Mouse (Mus musculus) neural tube, embryonic 11.5 days (tissue): ENCODE results near the gene Mis12. TPM values are rescaled to one million over a fixed set of nuclear protein-coding genes. Genes with fewer than 3 reads are reported as not detected.

ENCODE experiments used
- ATAC-seq: fragments of 200-750 bp; cut with Nextera tagmentation; 2 replicates; pipeline ENCODE4 v1.8.0; 2017; ENCODE audit warnings: moderate number of reproducible peaks, mild to moderate bottlenecking, moderate TSS enrichment, moderate library complexity; ENCODE audit not compliant: insufficient read depth, low FRiP score, low TSS enrichment
- DNase-seq: peaks from one replicate; pipeline ENCODE4 v3.0.0-alpha.2; 2015; ENCODE audit warnings: low spot score
- H3K27ac ChIP-seq: fragments of 300-500 bp; sonication (generic); 2 replicates; pipeline ENCODE4 v1.5.1; 2014; ENCODE audit warnings: low read depth, mild to moderate bottlenecking, low read length
- H3K27me3 ChIP-seq: fragments of 300-500 bp; sonication (generic); 2 replicates; pipeline ENCODE4 v1.6.1; 2014; ENCODE audit warnings: mild to moderate bottlenecking, low read length, mixed read lengths; ENCODE audit not compliant: control insufficient read depth, insufficient read depth
- H3K36me3 ChIP-seq: fragments of 300-500 bp; sonication (generic); 2 replicates; pipeline ENCODE4 v1.6.1; 2014; ENCODE audit warnings: mild to moderate bottlenecking, low read length, moderate library complexity, mixed read lengths; ENCODE audit not compliant: control insufficient read depth, insufficient read depth
- H3K4me1 ChIP-seq: fragments of 300-500 bp; sonication (generic); 2 replicates; pipeline ENCODE4 v1.6.1; 2014; ENCODE audit warnings: low read length, mixed read lengths; ENCODE audit not compliant: control insufficient read depth, insufficient read depth
- H3K4me2 ChIP-seq: fragments of 300-500 bp; sonication (generic); 2 replicates; pipeline ENCODE4 v1.6.1; 2014; ENCODE audit warnings: low read depth, mild to moderate bottlenecking, moderate library complexity
- H3K4me3 ChIP-seq: fragments of 300-500 bp; sonication (generic); 2 replicates; pipeline ENCODE4 v1.5.1; 2014; ENCODE audit warnings: low read depth, low read length
- H3K9ac ChIP-seq: fragments of 300-500 bp; sonication (generic); 2 replicates; pipeline ENCODE4 v1.6.1; 2014; ENCODE audit warnings: mild to moderate bottlenecking, low read length
- H3K9me3 ChIP-seq: fragments of 300-500 bp; sonication (generic); 2 replicates; pipeline ENCODE4 v1.6.1; 2016; ENCODE audit warnings: low read length; ENCODE audit not compliant: control insufficient read depth
- WGBS: fragments of 180-500 bp; shearing (Covaris S2); extraction: QIAGEN DNeasy Blood & Tissue Kit; methylation state at CpG from one replicate; pipeline ENCODE4 v1.1.7; 2014; 5-methylcytosine and 5-hydroxymethylcytosine counted together
- polyA plus RNA-seq: library from polyadenylated mRNA; unstranded; fragments of >200 nt; fragmentation: Nextera tagmentation; extraction: Ambion mirVana; gene quantifications from 2 replicates; pipeline ENCODE4 v1.2.1, GENCODE M21; 2014

The Mis12 gene
- polyA plus RNA-seq, 1 experiment from 2014 or later: 51.8 TPM

DNA sequence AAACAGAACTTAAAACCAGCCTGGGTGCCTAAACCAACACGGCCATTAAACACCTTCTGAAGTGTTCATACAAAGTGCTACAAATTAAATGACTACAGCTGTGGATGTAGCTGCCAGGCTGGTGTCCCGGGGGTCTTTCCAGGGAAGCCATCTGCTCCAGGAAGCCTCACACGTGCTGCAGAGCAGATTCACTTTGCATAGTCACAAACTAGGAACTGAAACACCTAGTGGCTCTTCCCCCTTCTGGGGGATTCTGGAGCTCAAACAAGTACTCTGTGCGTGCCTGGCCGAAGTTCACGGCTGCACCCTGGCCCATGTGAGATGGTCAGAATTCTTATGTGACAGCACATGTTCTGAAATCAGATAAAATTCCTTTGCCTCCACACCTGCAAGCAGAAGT lies 39.2 kb upstream of the Mis12 start:
- no peaks in the 10 kb centered on the region for H3K27me3 ChIP-seq
- H3K36me3 ChIP-seq: peaks cover 24% of the 10 kb centered on the region
- 94% methylated on average over 6 of the region's 6 CpGs for WGBS
- H3K4me1 ChIP-seq: peaks cover 4% of the 10 kb centered on the region; the same call in 1 of the 2 replicates
- H3K9me3 ChIP-seq: no peaks in the 10 kb centered on the region
- no peak overlapping the region for H3K27ac ChIP-seq
- DNase-seq (no peak), ATAC-seq (no peak)
- no peak overlapping the region for H3K4me2 ChIP-seq
- no peak overlapping the region for H3K4me3 ChIP-seq
- H3K9ac ChIP-seq: no peak overlapping the region

DNA sequence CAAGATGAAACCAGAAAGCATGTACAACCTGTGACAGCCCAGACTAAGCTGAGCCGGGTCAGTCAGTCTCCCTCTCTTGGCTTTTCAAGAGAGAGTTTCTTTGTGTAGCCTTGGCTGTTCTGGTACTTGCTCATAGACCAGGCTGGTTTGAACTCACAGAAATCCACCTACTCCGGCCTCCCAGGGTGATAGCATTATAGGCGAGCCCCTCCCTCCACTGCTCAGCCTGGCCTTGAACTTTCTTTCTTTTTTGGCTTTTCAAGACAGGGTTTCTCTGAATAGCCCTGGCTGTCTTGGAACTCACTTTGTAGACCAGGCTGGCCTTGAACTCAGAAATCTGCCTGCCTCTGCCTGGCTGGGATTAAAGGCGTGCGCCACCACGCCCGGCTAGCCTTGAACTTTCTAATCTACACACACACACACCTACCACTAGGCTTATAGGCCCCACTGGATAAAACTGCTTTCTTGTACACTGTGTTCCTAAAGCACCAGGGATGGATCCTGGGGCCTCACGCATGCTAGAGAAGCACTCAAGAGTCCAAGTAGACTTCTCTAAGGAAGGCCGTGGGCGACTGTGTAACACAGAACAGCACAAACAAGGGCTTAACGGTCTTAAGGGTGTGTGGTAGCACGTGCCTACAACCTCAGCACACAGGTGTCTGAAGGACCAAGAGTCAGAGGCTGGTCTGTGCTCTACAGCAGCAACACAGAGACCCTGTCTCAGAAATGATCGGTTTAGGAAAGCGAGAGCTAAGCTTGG lies 38.5 kb upstream of the Mis12 start:
- ATAC-seq (no peak), DNase-seq (no peak)
- Histone ChIP-seq H3K4me3 (no peak overlapping the region), H3K27me3 (no peaks in the 10 kb centered on the region), H3K4me2 (no peak overlapping the region), H3K9ac (no peak overlapping the region), H3K36me3 (peaks cover 24% of the 10 kb centered on the region), H3K27ac (no peak overlapping the region), H3K4me1 (peaks cover 4% of the 10 kb centered on the region; the same call in 1 of the 2 replicates), H3K9me3 (no peaks in the 10 kb centered on the region)
- 93% methylated on average over 14 of the region's 14 CpGs for WGBS

DNA sequence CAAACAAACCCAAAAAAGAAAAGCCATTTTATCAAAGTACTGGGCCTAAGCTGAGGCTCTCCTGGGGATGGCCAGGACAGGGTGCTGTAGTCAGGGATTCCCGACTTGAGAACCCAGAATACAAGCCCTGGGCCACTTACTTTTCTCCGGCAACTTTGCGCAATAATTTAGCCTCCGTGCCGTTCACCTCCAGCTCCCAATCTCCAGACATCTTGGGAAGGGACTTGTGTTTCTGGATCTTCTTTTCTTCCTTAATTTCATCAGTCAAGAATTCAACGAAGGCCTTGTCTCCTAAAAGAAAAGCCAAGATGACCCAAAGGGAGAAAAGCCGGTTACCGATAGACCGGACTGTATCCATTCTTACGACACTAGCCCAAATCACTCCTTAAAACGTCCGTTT lies 37.4 kb upstream of the Mis12 start:
- peak overlapping the region; percentile 78 for H3K4me2 ChIP-seq
- H3K4me1 ChIP-seq: peaks cover 4% of the 10 kb centered on the region; the same call in 1 of the 2 replicates
- peak overlapping the region; percentile 98 for H3K4me3 ChIP-seq
- 9% methylated on average over 12 of the region's 12 CpGs for WGBS
- H3K9ac ChIP-seq: peak overlapping the region; percentile 87
- no peaks in the 10 kb centered on the region for H3K27me3 ChIP-seq
- H3K9me3 ChIP-seq: no peaks in the 10 kb centered on the region
- H3K36me3 ChIP-seq: peaks cover 20% of the 10 kb centered on the region
- no peak for ATAC-seq
- DNase-seq: no peak
- H3K27ac ChIP-seq: no peak overlapping the region

DNA sequence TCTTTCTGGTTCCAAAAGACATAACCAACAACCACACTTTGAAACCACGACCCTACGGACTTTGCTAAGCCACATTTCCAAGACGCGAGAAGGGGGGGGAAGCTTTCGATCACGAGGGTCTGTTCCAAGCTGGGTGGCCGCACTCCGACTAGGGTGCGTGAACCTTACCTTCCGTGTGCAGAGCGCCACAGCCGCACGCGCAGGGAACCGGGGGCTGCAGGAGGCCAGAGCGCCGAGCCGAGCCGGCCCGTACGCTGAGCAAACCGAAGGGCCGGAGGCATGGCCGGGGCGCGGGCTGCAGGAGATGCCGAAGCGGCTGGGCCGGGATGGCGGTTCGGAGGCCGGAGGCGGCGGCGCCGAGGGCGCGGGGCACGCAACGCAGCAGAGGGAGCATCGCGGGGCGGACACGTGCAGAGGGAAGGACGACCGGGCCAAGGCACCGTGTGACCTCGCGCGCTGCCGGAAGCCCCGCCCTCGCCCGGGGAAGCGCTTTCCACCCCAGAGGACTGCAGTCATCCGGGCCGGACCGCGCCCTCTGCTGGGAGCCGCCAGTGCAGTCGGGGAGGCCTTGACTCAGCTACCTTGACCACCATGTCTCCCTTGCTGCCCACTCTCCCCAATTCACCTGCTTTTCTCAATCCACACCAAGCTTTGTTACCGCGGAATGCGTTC lies 36.7 kb upstream of the Mis12 start, which contains the start of gene C1qbp:
TSS of gene C1qbp (minus strand) at position 470 of the 672 bp plus-strand sequence.
- under 1% methylated on average over 60 of the region's 64 CpGs for WGBS
- peak within 1 kb of the TSS; percentile 98 for H3K4me3 ChIP-seq
- peak within 1 kb of the TSS; percentile 87 for H3K9ac ChIP-seq
- H3K27ac ChIP-seq: peak within 1 kb of the TSS; percentile 17; the same call in 1 of the 2 replicates
- peaks cover 4% of the 10 kb centered on the region; the same call in 1 of the 2 replicates for H3K4me1 ChIP-seq
- no peaks in the 10 kb centered on the region for H3K9me3 ChIP-seq
- H3K36me3 ChIP-seq: peaks cover 18% of the 10 kb centered on the region
- H3K27me3 ChIP-seq: no peaks in the 10 kb centered on the region
- ATAC-seq (peak; percentile 93), DNase-seq (peak; percentile 94)
- peak within 1 kb of the TSS; percentile 78 for H3K4me2 ChIP-seq

DNA sequence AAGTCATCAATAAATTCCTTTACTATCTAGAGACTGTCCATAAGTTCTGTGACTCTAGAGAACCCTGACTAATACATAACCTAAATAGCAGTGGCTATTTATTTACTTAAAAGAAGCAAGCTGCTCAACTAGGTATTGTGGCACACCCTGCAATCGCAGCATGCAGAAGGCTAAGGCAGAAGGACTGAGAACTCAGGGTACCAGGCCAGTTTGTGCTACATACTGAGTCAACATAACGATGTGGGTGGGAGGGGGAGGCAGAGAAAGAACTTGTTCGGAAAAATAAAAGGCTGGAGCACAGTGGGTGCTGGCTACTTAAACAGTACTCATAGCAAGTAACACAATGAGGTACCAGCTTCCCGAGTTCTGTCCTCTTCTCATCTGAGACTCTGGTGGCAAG lies 18.2 kb upstream of the Mis12 start:
- peaks cover 3% of the 10 kb centered on the region; the same call in 1 of the 2 replicates for H3K4me1 ChIP-seq
- ATAC-seq: no peak
- peaks cover 5% of the 10 kb centered on the region for H3K36me3 ChIP-seq
- H3K27ac ChIP-seq: no peak overlapping the region
- DNase-seq: no peak
- H3K9me3 ChIP-seq: no peaks in the 10 kb centered on the region
- no peak overlapping the region for H3K4me3 ChIP-seq
- no peaks in the 10 kb centered on the region for H3K27me3 ChIP-seq
- H3K9ac ChIP-seq: no peak overlapping the region
- no peak overlapping the region for H3K4me2 ChIP-seq
- WGBS: 84% methylated on average over 4 of the region's 4 CpGs

DNA sequence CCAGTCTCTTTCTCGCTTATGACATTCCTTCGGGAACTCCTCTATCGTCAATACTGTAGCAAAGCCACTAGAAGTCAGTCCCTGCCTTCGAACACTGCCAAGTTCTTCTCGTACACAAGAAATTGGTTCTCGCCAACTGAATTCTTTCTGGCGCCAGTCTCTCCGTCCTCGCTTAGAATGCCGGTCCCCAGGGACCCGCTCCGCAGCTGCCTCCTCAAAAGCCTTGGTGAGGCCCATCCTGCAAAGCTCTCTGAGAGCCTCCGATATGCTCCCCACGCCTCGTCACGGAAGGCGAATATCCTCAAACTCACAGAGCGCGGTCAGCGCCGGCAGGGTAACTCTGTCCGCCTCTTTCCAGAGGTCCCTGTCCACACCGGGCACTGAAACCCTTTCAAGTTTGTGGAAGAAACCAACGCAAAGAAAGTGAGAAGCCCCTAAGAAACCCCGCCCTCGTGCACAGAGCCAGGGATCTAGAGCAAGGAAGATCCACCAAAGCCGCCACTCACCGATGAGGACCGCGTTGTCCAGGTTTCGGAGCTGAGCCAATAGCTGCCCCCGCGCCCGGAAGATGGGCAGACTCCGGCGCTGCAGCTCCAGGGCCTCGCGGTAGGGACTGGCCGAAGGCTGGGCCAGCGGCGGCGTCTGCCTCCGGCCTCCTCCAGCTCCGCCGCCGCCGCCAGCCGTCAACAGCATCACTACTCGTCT lies 15.6 kb upstream of the Mis12 start:
- ATAC-seq: peak; percentile 72
- Histone ChIP-seq H3K36me3 (peaks cover 5% of the 10 kb centered on the region), H3K27ac (peak overlapping the region; percentile 64), H3K9me3 (no peaks in the 10 kb centered on the region), H3K4me1 (peaks cover 3% of the 10 kb centered on the region; the same call in 1 of the 2 replicates), H3K9ac (peak overlapping the region; percentile 72), H3K27me3 (no peaks in the 10 kb centered on the region), H3K4me3 (peak overlapping the region; percentile 86), H3K4me2 (peak overlapping the region; percentile 46)
- under 1% methylated on average over 49 of the region's 49 CpGs for WGBS
- DNase-seq: peak; percentile 68

DNA sequence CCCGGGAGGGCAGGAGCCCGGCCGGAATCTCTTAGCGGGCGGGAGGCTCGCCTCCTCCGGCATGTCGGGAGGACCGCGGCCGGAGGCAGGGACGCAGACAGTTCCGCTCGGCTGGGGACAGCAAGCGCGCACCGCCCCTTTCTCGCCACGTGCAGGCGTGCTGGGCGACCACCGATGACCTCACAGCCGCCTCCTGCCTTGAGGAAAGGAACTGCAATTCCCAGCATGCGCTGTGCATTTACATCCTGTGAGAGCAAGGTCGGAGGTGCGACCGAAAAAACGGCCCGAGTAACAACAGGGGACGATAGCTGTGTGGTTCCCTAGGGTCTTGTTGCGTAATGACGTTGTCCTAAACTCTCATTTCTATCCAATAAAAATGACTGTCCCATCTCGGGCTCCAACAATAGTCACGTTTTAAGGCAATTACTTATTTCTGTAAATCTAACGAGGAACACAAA lies 15.1 kb upstream of the Mis12 start, which contains the start of gene Dhx33:
TSS of gene Dhx33 (minus strand) at position 122 of the 458 bp plus-strand sequence.
- no peaks in the 10 kb centered on the region for H3K9me3 ChIP-seq
- peak within 1 kb of the TSS; percentile 46 for H3K4me2 ChIP-seq
- WGBS: under 1% methylated on average over 35 of the region's 35 CpGs
- H3K27me3 ChIP-seq: no peaks in the 10 kb centered on the region
- DNase-seq (peak; percentile 94), ATAC-seq (peak; percentile 98)
- H3K27ac ChIP-seq: peak within 1 kb of the TSS; percentile 64
- peaks cover 3% of the 10 kb centered on the region; the same call in 1 of the 2 replicates for H3K4me1 ChIP-seq
- H3K9ac ChIP-seq: peak within 1 kb of the TSS; percentile 72
- H3K36me3 ChIP-seq: peaks cover 5% of the 10 kb centered on the region
- peak within 1 kb of the TSS; percentile 86 for H3K4me3 ChIP-seq

DNA sequence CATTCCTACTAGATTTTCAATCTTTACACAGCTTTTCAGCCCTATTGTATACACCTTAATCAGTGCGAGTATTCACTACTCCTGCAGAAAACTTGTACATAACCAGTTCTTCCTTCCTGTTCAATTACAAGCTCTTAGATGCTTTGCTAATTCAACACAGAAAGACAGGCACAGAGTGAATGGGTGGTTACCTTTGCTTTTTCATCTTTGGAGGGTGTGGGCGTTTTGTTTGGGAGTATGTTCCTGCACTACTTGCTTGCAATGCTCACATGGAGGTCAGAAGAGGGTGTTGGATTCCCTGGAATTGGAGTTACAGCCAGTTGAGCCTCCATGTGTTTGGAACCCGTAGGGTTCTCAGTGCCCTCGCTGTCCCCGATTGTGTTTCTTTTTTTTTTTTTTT lies 14.4 kb upstream of the Mis12 start:
- H3K4me3 ChIP-seq: peak overlapping the region; percentile 86
- H3K9ac ChIP-seq: no peak overlapping the region; the same call in 1 of the 2 replicates
- peaks cover 6% of the 10 kb centered on the region; the same call in 1 of the 2 replicates for H3K36me3 ChIP-seq
- H3K9me3 ChIP-seq: no peaks in the 10 kb centered on the region
- peak overlapping the region; percentile 36 for H3K4me2 ChIP-seq
- no peak overlapping the region for H3K27ac ChIP-seq
- no peak for ATAC-seq
- 70% methylated on average over 5 of the region's 5 CpGs for WGBS
- no peaks in the 10 kb centered on the region for H3K27me3 ChIP-seq
- no peak for DNase-seq
- peaks cover 3% of the 10 kb centered on the region; the same call in 1 of the 2 replicates for H3K4me1 ChIP-seq
